Mouse (Mus musculus) E14TG2a.4 (cell line): Measurements from ENCODE around the gene Olfr125.

Experiments used
- H3K27me3 ChIP-seq: 2 replicates; pipeline ENCODE4 v1.6.1; 2014; ENCODE audit warnings: low read length, control low read depth; ENCODE audit not compliant: insufficient read depth
- H3K36me3 ChIP-seq: 2 replicates; pipeline ENCODE4 v1.6.1; 2014; ENCODE audit warnings: low read length, control low read depth; ENCODE audit not compliant: insufficient read depth
- H3K4me1 ChIP-seq: replicated peaks from 2 replicates; pipeline ENCODE4 v1.6.1; 2014; ENCODE audit warnings: low read depth, low read length, control low read depth
- H3K4me3 ChIP-seq: replicated peaks from 2 replicates; pipeline ENCODE4 v1.5.1; 2014; ENCODE audit warnings: mild to moderate bottlenecking, low read length
- H3K9me3 ChIP-seq: 2 replicates; pipeline ENCODE4 v1.6.1; 2014; ENCODE audit warnings: low read length, control low read depth
- CTCF ChIP-seq: conservative IDR thresholded peaks from 2 replicates; pipeline ENCODE4 v1.5.1; 2014; ENCODE audit warnings: low read length
- NANOG ChIP-seq: IDR thresholded peaks from 2 replicates; pipeline ENCODE4 v1.6.1; 2014; ENCODE audit warnings: borderline replicate concordance, low read length, mixed read lengths
- POU5F1 ChIP-seq: IDR thresholded peaks from 2 replicates; pipeline ENCODE4 v1.6.1; 2014; ENCODE audit warnings: low read length, borderline replicate concordance

The Olfr125 gene

GRCm38 (mm10) chr17:37832649-37833048 lies at the start of gene Olfr125:
Gene Olfr125 (plus strand): TSS chr17:37832949.
- H3K27me3 ChIP-seq: no peaks in the 10 kb centered on the region
- TF ChIP-seq CTCF (no peak), NANOG (no peak), POU5F1 (no peak)
- H3K9me3 ChIP-seq: no peaks in the 10 kb centered on the region
- H3K4me3 ChIP-seq: no peak within 1 kb of the TSS
- no peaks in the 10 kb centered on the region for H3K4me1 ChIP-seq
- no peaks in the 10 kb centered on the region for H3K36me3 ChIP-seq

GRCm38 (mm10) chr17:37793229-37793628 lies 39.5 kb upstream of the Olfr125 start, which contains the start of gene Olfr123:
Gene Olfr123 (plus strand): TSS chr17:37793529.
- Histone ChIP-seq H3K9me3 (no peaks in the 10 kb centered on the region), H3K36me3 (no peaks in the 10 kb centered on the region), H3K4me3 (no peak within 1 kb of the TSS), H3K27me3 (no peaks in the 10 kb centered on the region), H3K4me1 (no peaks in the 10 kb centered on the region)
- TF ChIP-seq CTCF: no peak
- TF ChIP-seq NANOG: no peak
- TF ChIP-seq POU5F1: no peak

DNA sequence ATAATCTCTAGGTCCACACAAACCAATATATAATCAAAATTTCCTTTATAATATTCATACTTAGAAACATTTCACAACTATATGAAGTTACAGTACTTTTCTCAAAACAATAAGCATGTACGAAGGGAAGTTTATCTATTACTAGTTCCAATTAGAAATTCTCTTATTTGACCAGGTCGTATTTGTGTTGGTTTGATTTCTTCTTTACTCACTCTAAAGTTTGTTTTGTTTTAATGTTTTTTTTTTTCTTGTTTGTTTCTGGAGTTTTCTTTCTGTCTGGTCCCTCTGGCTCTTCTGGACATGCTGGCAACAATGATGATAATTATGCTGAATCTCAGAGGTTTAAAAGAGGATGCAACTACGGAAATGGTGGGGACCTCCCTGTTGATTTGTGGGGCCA lies 33.2 kb upstream of the Olfr125 start, which contains the start of gene Olfr124:
Olfr124 (plus strand) TSS at position 301 of the 400 bp plus-strand sequence.
- Histone ChIP-seq H3K9me3 (no peaks in the 10 kb centered on the region), H3K36me3 (no peaks in the 10 kb centered on the region), H3K4me1 (no peaks in the 10 kb centered on the region), H3K27me3 (no peaks in the 10 kb centered on the region), H3K4me3 (no peak within 1 kb of the TSS)
- TF ChIP-seq NANOG: no peak
- TF ChIP-seq CTCF: no peak
- no peak for TF ChIP-seq POU5F1

GRCm38 (mm10) chr17:37847183-37847582 lies 14.4 kb downstream of the Olfr125 start, which contains the start of gene Olfr126:
Gene Olfr126 (plus strand): TSS chr17:37847483.
- no peak for TF ChIP-seq CTCF
- no peak for TF ChIP-seq NANOG
- TF ChIP-seq POU5F1: no peak
- Histone ChIP-seq H3K4me1 (no peaks in the 10 kb centered on the region), H3K4me3 (no peak within 1 kb of the TSS), H3K36me3 (no peaks in the 10 kb centered on the region), H3K9me3 (no peaks in the 10 kb centered on the region), H3K27me3 (no peaks in the 10 kb centered on the region)

DNA sequence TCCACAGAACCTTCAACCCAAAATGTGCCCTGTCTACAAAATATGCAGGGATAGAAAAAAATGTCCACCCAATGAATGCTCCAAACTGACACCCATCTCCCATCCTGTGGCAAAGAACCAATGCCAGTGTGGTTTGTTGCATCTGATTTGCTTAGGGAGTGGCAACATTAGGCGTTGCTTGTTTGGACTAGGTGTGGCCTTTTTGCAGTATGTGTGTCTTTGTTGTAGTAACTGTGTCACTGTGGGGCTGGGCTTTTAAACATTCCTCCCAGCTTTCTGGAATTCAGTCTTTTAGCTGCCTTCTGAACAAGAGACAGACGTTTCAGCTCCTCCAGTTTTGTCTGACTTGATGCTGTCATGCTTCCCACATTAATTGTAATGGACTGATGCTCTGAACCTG lies 31.2 kb downstream of the Olfr125 start:
- no peak for TF ChIP-seq NANOG
- Histone ChIP-seq H3K36me3 (no peaks in the 10 kb centered on the region), H3K4me1 (peaks cover 11% of the 10 kb centered on the region), H3K4me3 (no peak overlapping the region), H3K27me3 (no peaks in the 10 kb centered on the region), H3K9me3 (no peaks in the 10 kb centered on the region)

DNA sequence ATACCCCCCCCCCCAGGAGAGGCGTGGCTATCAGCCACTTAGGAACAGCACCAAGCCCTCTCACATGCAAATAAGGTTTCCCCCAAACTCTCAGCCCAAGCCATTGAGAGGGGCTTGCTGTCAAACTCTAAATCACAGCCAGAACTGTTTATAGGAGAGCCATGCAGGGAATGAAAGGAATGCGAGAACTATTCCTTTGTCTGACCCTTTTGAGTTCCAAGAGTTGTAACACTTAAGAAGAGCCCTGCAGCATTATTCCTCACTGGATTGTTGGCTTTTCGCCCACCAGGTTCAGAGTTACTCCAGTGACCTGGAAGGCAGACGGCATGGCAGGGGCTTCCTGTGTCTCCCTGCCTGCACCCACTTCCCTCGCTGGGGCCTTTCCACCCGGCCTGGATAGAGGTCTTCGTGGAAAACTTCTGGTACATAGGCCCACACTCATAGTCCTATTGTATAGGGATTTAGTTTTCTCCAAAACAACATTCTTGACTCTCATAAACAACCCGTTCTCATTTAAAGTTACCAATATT lies 37.0 kb downstream of the Olfr125 start:
- TF ChIP-seq CTCF: no peak
- H3K36me3 ChIP-seq: no peaks in the 10 kb centered on the region
- peaks cover 4% of the 10 kb centered on the region for H3K4me1 ChIP-seq
- no peaks in the 10 kb centered on the region for H3K27me3 ChIP-seq
- H3K4me3 ChIP-seq: no peak overlapping the region
- no peaks in the 10 kb centered on the region for H3K9me3 ChIP-seq

- Histone ChIP-seq H3K9me3 (no peaks in the 10 kb centered on the region), H3K27me3 (no peaks in the 10 kb centered on the region), H3K4me3 (no peak overlapping the region), H3K36me3 (no peaks in the 10 kb centered on the region), H3K4me1 (peaks cover 4% of the 10 kb centered on the region)
- no peak for TF ChIP-seq CTCF
- TF ChIP-seq NANOG: no peak
- TF ChIP-seq POU5F1: no peak
Observed at GRCm38 (mm10) chr17:37873830-37874229, 41.1 kb downstream of the Olfr125 start.
